In genomic region chr6:128058157-128058556, GRCm38 (mm10) we compare ENCODE assay signal across 17 mouse cellular contexts.
DNase-seq lines count a peak whose midpoint lies in the region; ATAC-seq and TF ChIP-seq lines count a peak whose summit lies in the region.
"Had no signal": no experiment of that assay in that cellular context is flagged by ENCODE, and none has a peak within 500 bp of the region (broad histone marks: within the 10 kb centered on the region; RNA-seq: fewer than 3 reads in every experiment).

No protein-coding gene starts in this region.

- peak; percentile 55 for DNase-seq in brain, embryonic 14.5 days (ENCODE audit: low read depth)
- no peak for DNase-seq in urinary bladder, postnatal 14 days (ENCODE audit: low spot score)
- no peak for DNase-seq in heart, postnatal 25 days (ENCODE audit: low spot score)
- DNase-seq: gastrocnemius, postnatal 14 days; heart, adult 2 months; kidney, adult 2 months; kidney, postnatal 25 days; layer of hippocampus, adult 9-11 months; liver, embryonic 13.5 days had no signal

- no peak overlapping the region for H3K4me2 ChIP-seq in forebrain, embryonic 15.5 days (replicated peaks)
- H3K4me2 ChIP-seq in forebrain, embryonic 16.5 days (ENCODE audit: low read length) = no peak overlapping the region
- H3K4me2 ChIP-seq in hindbrain, embryonic 12.5 days (replicated peaks) = peak overlapping the region; percentile 21
- peak overlapping the region; percentile 18 for H3K4me2 ChIP-seq in midbrain, embryonic 15.5 days
- H3K4me2 ChIP-seq: heart, embryonic 15.5 days; limb, embryonic 12.5 days; liver, embryonic 13.5 days; lung, embryonic 15.5 days; stomach, embryonic 15.5 days had no signal

- H3K9ac ChIP-seq in forebrain, embryonic 15.5 days (replicated peaks) = no peak overlapping the region
- no peak overlapping the region for H3K9ac ChIP-seq in forebrain, embryonic 16.5 days (replicated peaks; ENCODE audit: low read depth, low read length)
- no peak overlapping the region for H3K9ac ChIP-seq in hindbrain, embryonic 12.5 days
- H3K9ac ChIP-seq in midbrain, embryonic 15.5 days = peak overlapping the region; percentile 11; the same call in 1 of the 2 replicates
- H3K9ac ChIP-seq: heart, embryonic 15.5 days; limb, embryonic 12.5 days; liver, embryonic 13.5 days; lung, embryonic 15.5 days; stomach, embryonic 15.5 days had no signal

- WGBS in forebrain, embryonic 15.5 days = 37% methylated on average over 7 of the region's 7 CpGs
- 39% methylated on average over 7 of the region's 7 CpGs for WGBS in forebrain, embryonic 16.5 days
- WGBS in hindbrain, embryonic 12.5 days = 25% methylated on average over 7 of the region's 7 CpGs
- 51% methylated on average over 7 of the region's 7 CpGs for WGBS in midbrain, embryonic 15.5 days

- TF ChIP-seq CTCF in brain, embryonic 14.5 days (IDR thresholded peaks at IDR 0.05; ENCODE audit: borderline replicate concordance, extremely low read depth, insufficient read depth, insufficient read length) = no peak

- intact Hi-C loops in heart, postnatal 25 days (cut with DNase I) = no loop called here

- H3K9me3 ChIP-seq in forebrain, embryonic 15.5 days = no peaks in the 10 kb centered on the region
- no peaks in the 10 kb centered on the region for H3K9me3 ChIP-seq in forebrain, embryonic 16.5 days (ENCODE audit: control insufficient read depth, low read length)
- H3K9me3 ChIP-seq in hindbrain, embryonic 12.5 days (replicated peaks) = no peaks in the 10 kb centered on the region
- no peaks in the 10 kb centered on the region for H3K9me3 ChIP-seq in midbrain, embryonic 15.5 days
- H3K9me3 ChIP-seq: heart, embryonic 15.5 days; limb, embryonic 12.5 days; liver, embryonic 13.5 days; lung, embryonic 15.5 days; stomach, embryonic 15.5 days had no signal

- H3K4me1 ChIP-seq in forebrain, embryonic 15.5 days = peaks cover 9% of the 10 kb centered on the region; the same call in 1 of the 2 replicates
- peaks cover 7% of the 10 kb centered on the region for H3K4me1 ChIP-seq in forebrain, embryonic 16.5 days (replicated peaks; ENCODE audit: control insufficient read depth, insufficient read depth, low read length)
- H3K4me1 ChIP-seq in hindbrain, embryonic 12.5 days = peaks cover 26% of the 10 kb centered on the region
- H3K4me1 ChIP-seq in midbrain, embryonic 15.5 days = peaks cover 14% of the 10 kb centered on the region
- H3K4me1 ChIP-seq: liver, embryonic 13.5 days; lung, embryonic 15.5 days; stomach, embryonic 15.5 days had no signal

- no peak overlapping the region for H3K4me3 ChIP-seq in forebrain, embryonic 15.5 days
- no peak overlapping the region for H3K4me3 ChIP-seq in forebrain, embryonic 16.5 days (replicated peaks; ENCODE audit: low read length)
- H3K4me3 ChIP-seq in hindbrain, embryonic 12.5 days = no peak overlapping the region
- no peak overlapping the region for H3K4me3 ChIP-seq in midbrain, embryonic 15.5 days
- H3K4me3 ChIP-seq: heart, adult 2 months; heart, embryonic 15.5 days; limb, embryonic 12.5 days; liver, embryonic 13.5 days; lung, embryonic 15.5 days; stomach, embryonic 15.5 days had no signal

- no peaks in the 10 kb centered on the region for H3K36me3 ChIP-seq in forebrain, embryonic 15.5 days
- H3K36me3 ChIP-seq in forebrain, embryonic 16.5 days (ENCODE audit: control insufficient read depth, insufficient read depth) = no peaks in the 10 kb centered on the region
- no peaks in the 10 kb centered on the region for H3K36me3 ChIP-seq in hindbrain, embryonic 12.5 days
- H3K36me3 ChIP-seq in midbrain, embryonic 15.5 days (replicated peaks) = no peaks in the 10 kb centered on the region
- H3K36me3 ChIP-seq: heart, embryonic 15.5 days; liver, embryonic 13.5 days; lung, embryonic 15.5 days; stomach, embryonic 15.5 days had no signal

- TF ChIP-seq POLR2A in brain, embryonic 14.5 days (IDR thresholded peaks at IDR 0.05; ENCODE audit: borderline replicate concordance, extremely low read depth, insufficient read depth, insufficient read length, poor library complexity, severe bottlenecking) = no peak

- H3K27ac ChIP-seq in forebrain, embryonic 15.5 days (replicated peaks) = 0 out of 2 replicates have a peak overlapping the region, but pooled peaks have one; percentile 33
- no peak overlapping the region for H3K27ac ChIP-seq in forebrain, embryonic 16.5 days (ENCODE audit: low read length)
- peak overlapping the region; percentile 68 for H3K27ac ChIP-seq in hindbrain, embryonic 12.5 days
- H3K27ac ChIP-seq in midbrain, embryonic 15.5 days = no peak overlapping the region
- H3K27ac ChIP-seq: heart, adult 2 months; heart, embryonic 15.5 days; limb, embryonic 12.5 days; liver, embryonic 13.5 days; lung, embryonic 15.5 days; stomach, embryonic 15.5 days had no signal

- peak; percentile 12; the same call in 1 of the 2 replicates for ATAC-seq in forebrain, embryonic 15.5 days (replicated peaks)
- ATAC-seq in forebrain, embryonic 16.5 days = no peak
- ATAC-seq in hindbrain, embryonic 12.5 days (ENCODE audit: low FRiP score) = peak; percentile 79
- peak; percentile 37; the same call in 1 of the 2 replicates for ATAC-seq in midbrain, embryonic 15.5 days (replicated peaks)

- H3K27me3 ChIP-seq in forebrain, embryonic 15.5 days = no peaks in the 10 kb centered on the region
- no peaks in the 10 kb centered on the region for H3K27me3 ChIP-seq in forebrain, embryonic 16.5 days (replicated peaks; ENCODE audit: control insufficient read depth, insufficient read depth, low read length)
- H3K27me3 ChIP-seq in hindbrain, embryonic 12.5 days = no peaks in the 10 kb centered on the region
- H3K27me3 ChIP-seq in midbrain, embryonic 15.5 days (replicated peaks) = no peaks in the 10 kb centered on the region
- H3K27me3 ChIP-seq: heart, embryonic 15.5 days; limb, embryonic 12.5 days; liver, embryonic 13.5 days; lung, embryonic 15.5 days; stomach, embryonic 15.5 days had no signal

Comparison
In these comparisons a context has a peak if more than half of its experiments do, and no peak if none do; other contexts are left out.
1. H3K27ac ChIP-seq: peak in forebrain, embryonic 15.5 days (single experiment) and hindbrain, embryonic 12.5 days (single experiment); none in forebrain, embryonic 16.5 days (single experiment) and midbrain, embryonic 15.5 days (single experiment).
2. H3K4me2 ChIP-seq: peak in hindbrain, embryonic 12.5 days (single experiment) and midbrain, embryonic 15.5 days (single experiment); none in forebrain, embryonic 15.5 days (single experiment) and forebrain, embryonic 16.5 days (single experiment).